Mouse (Mus musculus): ENCODE measurements around the gene Apoh.

- TF ChIP-seq CTCF (IDR thresholded peaks at IDR 0.05; ENCODE audit: control insufficient read depth, insufficient read depth, insufficient read length) (no peak), USF1 (IDR thresholded peaks at IDR 0.05; ENCODE audit: low read depth) (no peak), MYOG (IDR thresholded peaks at IDR 0.05; ENCODE audit: control insufficient read depth, extremely low read depth, insufficient read length) (no peak), FOSL1 (IDR thresholded peaks at IDR 0.05; ENCODE audit: insufficient read depth, low read length, poor library complexity, severe bottlenecking) (no peak), MAX (IDR thresholded peaks at IDR 0.05) (no peak)
These were observed 27.4 kb upstream of the Apoh start for GRCm38 (mm10) chr11:108315736-108316135.
